Mouse (Mus musculus) left cerebral cortex, adult 2 months (tissue): ENCODE data around the gene Tmem204. TPM values are rescaled to one million over a fixed set of nuclear protein-coding genes. Genes with fewer than 3 reads are reported as not detected.

Source experiments
- DNase-seq, 2 experiments: peaks; one replicate each; pipeline ENCODE4 v3.0.0; 2021 to 2022; ENCODE audit warnings: low spot score in 2 of 2, mixed read lengths in 1 of 2; ENCODE audit errors: extremely low spot score in 1 of 2
- H3K27ac ChIP-seq: fragments of 200-600 bp; 2 replicates; pipeline ENCODE4 v1.8.1; 2022
- H3K4me3 ChIP-seq: fragments of 200-600 bp; 2 replicates; pipeline ENCODE4 v1.8.1; 2022
- CTCF ChIP-seq: fragments of 200-600 bp; IDR thresholded peaks from 2 replicates; pipeline ENCODE4 v1.8.1; 2022; ENCODE audit warnings: antibody characterized with exemption, mild to moderate bottlenecking, moderate library complexity
- intact Hi-C: fragments of 180-260 bp; cut with DNase I; formaldehyde crosslinking; loops from one replicate; pipeline ENCODE4 v1.15.1; 2025
- total RNA-seq, 2 experiments: library from RNA; stranded (reverse); gene quantifications; 2 replicates each; pipeline ENCODE4 v1.2.3; 2021

Tmem204 gene
- total RNA-seq, 2 experiments from 2014 or later = 9.5 to 11.1 TPM

GRCm38 (mm10) chr17:25082081-25082847 lies 1.1 kb downstream of the Tmem204 start:
- Histone ChIP-seq H3K27ac (peak overlapping the region; percentile 82), H3K4me3 (no peak overlapping the region)
- TF ChIP-seq CTCF = peak; percentile 49
- DNase-seq = no peak
- intact Hi-C loops = loop anchor here (5.0 kb wide), 2 partner anchors 45 to 65 kb away; partner anchors contain the start of genes Cramp1l and Ift140

DNA sequence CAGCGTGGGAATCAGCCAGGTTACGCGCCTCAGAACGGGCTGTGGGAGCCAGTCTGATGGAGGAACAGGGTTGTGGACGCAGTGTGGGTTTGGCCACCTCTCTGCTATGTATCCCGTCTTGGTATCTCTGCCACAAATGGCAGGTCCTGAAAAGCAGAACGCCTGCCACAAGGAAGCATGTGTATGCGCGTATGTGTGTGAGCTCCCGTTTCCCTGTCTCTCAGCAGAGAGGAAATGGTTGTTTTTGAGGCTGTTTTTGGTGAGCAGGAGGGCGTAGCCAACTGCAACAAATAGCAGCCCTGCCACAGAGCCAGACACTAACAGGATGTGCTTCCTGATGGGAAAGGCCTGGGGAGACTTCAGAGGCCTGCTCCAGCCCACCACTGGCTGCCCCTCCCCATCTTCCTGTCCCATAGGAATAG lies 2.4 kb downstream of the Tmem204 start:
- DNase-seq = no peak
- no peak for TF ChIP-seq CTCF
- peak overlapping the region; percentile 29 for H3K4me3 ChIP-seq
- intact Hi-C loops = loop anchor here (5.0 kb wide), 2 partner anchors 44 to 64 kb away; partner anchors contain the start of genes Cramp1l and Ift140
- H3K27ac ChIP-seq = peak overlapping the region; percentile 82

DNA sequence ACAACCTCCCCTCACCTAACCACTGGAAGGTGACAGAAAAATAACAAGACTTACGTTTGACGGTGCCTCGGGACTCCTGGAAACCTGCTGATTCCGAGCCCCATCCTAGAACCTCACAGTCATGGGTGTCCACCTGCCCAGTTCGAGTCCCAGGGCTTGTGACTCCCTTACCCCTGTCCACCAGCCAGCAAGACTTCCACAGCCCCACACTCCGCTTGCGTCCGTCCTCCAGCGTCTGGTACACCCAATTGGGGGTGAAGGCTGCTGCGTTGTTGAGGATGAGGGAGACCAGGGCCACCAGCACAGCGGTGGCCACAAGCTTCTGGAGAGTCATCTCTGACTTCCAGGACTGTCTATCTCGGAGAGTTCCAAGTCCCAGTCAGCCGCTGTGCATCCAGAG lies 3.2 kb downstream of the Tmem204 start:
- intact Hi-C loops = loop anchor here (5.0 kb wide), 2 partner anchors 43 to 63 kb away; partner anchors contain the start of genes Cramp1l and Ift140
- H3K27ac ChIP-seq = peak overlapping the region; percentile 82
- DNase-seq = no peak
- H3K4me3 ChIP-seq = peak overlapping the region; percentile 29
- TF ChIP-seq CTCF = no peak

DNA sequence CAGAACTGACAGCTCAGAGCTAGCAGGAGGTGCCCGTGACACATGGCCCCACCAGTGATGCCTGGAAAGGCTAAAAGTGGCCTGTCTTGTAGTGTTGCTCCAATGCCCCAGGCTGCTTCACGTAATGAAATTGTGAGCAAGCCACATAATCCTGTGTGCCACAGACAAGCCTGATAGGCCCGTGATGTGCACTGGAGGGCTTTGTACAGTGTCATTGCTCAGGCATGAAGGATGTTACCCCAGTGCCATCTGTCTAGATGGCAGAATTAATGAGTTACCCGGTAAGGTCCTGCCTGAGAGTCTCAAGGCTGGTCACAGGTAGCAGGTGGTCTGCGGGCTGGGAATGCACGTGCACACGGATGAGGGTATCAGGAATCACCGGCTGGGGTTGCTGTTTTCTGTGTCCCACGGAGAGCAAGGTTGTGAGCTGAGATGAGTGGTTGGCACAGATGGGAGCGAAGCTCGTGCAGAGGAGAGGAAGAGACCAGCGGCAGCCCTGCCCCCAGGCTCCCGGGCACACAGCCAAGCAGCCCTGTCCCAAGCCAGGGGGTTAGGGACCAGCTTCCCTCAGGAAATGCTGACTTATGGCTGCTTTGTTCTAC lies 5.5 kb downstream of the Tmem204 start:
- intact Hi-C loops = no loop called here

GRCm38 (mm10) chr17:25076906-25077305 lies 6.5 kb downstream of the Tmem204 start:
- intact Hi-C loops = no loop called here
- no peak for TF ChIP-seq CTCF
- H3K27ac ChIP-seq = peak overlapping the region; percentile 4; the same call in 1 of the 2 replicates
- H3K4me3 ChIP-seq = no peak overlapping the region
- DNase-seq = no peak

More for the DNA sequence above, 5.5 kb downstream of the Tmem204 start:
- TF ChIP-seq CTCF = no peak
- DNase-seq = peak; percentile 37 to 43
- Histone ChIP-seq H3K27ac (peak overlapping the region; percentile 82), H3K4me3 (peak overlapping the region; percentile 29)

- no peak for DNase-seq
- TF ChIP-seq CTCF = no peak
- intact Hi-C loops = no loop called here
- Histone ChIP-seq H3K27ac (no peak overlapping the region), H3K4me3 (no peak overlapping the region)
Measured at GRCm38 (mm10) chr17:25068690-25069089, 14.7 kb downstream of the Tmem204 start.

GRCm38 (mm10) chr17:25067442-25067851 lies 15.9 kb downstream of the Tmem204 start:
- H3K4me3 ChIP-seq = no peak overlapping the region
- intact Hi-C loops = no loop called here

GRCm38 (mm10) chr17:25066595-25066994 lies 16.8 kb downstream of the Tmem204 start:
- no peak for DNase-seq
- Histone ChIP-seq H3K27ac (peak overlapping the region; percentile 73), H3K4me3 (no peak overlapping the region)
- intact Hi-C loops = no loop called here
- TF ChIP-seq CTCF = no peak

More at GRCm38 (mm10) chr17:25067442-25067851, 15.9 kb downstream of the Tmem204 start:
- H3K27ac ChIP-seq = peak overlapping the region; percentile 46; the same call in 1 of the 2 replicates
- DNase-seq = no peak
- no peak for TF ChIP-seq CTCF

DNA sequence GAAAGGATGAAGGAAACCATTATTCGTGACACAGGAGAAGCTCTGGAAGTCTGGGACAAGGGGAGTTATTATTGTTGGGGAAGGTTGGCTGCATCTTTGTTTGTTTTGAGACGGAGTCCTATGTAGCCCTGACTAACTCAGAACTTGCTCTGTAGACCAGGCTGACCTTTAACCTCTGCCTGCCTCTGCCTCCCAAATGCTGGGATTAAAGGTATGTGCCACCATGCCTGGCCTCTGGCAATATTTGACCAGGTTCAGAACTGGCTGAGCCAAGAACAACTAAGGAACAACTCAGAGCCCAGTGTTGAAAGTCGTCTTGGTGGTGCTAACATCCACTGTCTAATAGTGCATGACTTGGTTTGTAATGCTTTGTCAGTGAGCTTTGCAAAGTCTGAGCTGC lies 18.2 kb downstream of the Tmem204 start:
- no peak for DNase-seq
- TF ChIP-seq CTCF = no peak
- peak overlapping the region; percentile 34; the same call in 1 of the 2 replicates for H3K27ac ChIP-seq
- intact Hi-C loops = no loop called here
- H3K4me3 ChIP-seq = no peak overlapping the region

- intact Hi-C loops = no loop called here
- no peak for DNase-seq
- H3K27ac ChIP-seq = peak overlapping the region; percentile 50
Measured at GRCm38 (mm10) chr17:25064351-25064750, 19.0 kb downstream of the Tmem204 start.

GRCm38 (mm10) chr17:25063872-25064271 lies 19.5 kb downstream of the Tmem204 start:
- H3K4me3 ChIP-seq = no peak overlapping the region
- DNase-seq = no peak
- no peak for TF ChIP-seq CTCF
- intact Hi-C loops = no loop called here
- H3K27ac ChIP-seq = peak overlapping the region; percentile 50; the same call in 1 of the 2 replicates

More at GRCm38 (mm10) chr17:25064351-25064750, 19.0 kb downstream of the Tmem204 start:
- no peak overlapping the region for H3K4me3 ChIP-seq
- TF ChIP-seq CTCF = no peak

DNA sequence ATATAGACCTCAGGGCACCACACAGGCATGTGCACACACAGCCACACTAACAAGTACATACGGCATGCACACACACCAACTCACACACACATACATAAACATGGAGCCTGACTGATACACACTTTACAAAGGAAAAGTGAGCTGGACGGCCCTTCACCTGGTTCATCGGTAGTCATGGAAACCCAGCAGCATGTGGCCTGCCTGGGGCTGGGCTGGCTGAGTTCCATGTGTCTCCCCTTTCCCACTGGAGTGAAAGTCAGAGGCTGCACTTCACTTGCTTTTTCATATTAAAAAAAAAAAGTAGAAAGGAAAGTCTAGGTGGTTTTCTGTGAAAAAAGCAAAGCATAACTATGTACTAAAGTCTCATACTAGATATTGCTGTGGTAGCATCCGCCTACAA lies 20.1 kb downstream of the Tmem204 start:
- no peak overlapping the region for H3K27ac ChIP-seq
- no peak for DNase-seq
- intact Hi-C loops = no loop called here
- H3K4me3 ChIP-seq = no peak overlapping the region
- TF ChIP-seq CTCF = no peak
